Mouse (Mus musculus): ENCODE measurements around the gene Srpr. TPM values are rescaled to one million over a fixed set of nuclear protein-coding genes. Genes with fewer than 3 reads are reported as not detected.

Gene Srpr
- total RNA-seq (2021): 100 to 1,000 TPM; 171 to 172 TPM
- long read RNA-seq, experiment 1, transcript Srpr-201 (14 exons, 2,993 nt): major isoform, 350 of 397 reads
- long read RNA-seq, experiment 1, partial matches to known transcripts: 28 of 397 reads
- long read RNA-seq, experiment 1, other reads (novel, unspliced or antisense): 19 of 397 reads
- long read RNA-seq, experiment 2, transcript Srpr-201 (14 exons, 2,993 nt): major isoform, 268 of 299 reads
- long read RNA-seq, experiment 2, partial matches to known transcripts: 12 of 299 reads
- long read RNA-seq, experiment 2, other reads (novel, unspliced or antisense): 19 of 299 reads

- peak; percentile 97 for DNase-seq
Observed at GRCm38 (mm10) chr9:35199772-35200471, at the start of gene Srpr, which contains the start of gene Tirap. TSS of gene Srpr (plus strand) at chr9:35200175. TSS of gene Tirap (minus strand) at chr9:35200291.

GRCm38 (mm10) chr9:35152923-35153322 is 47.1 kb upstream of the Srpr start:
- no peak for DNase-seq

GRCm38 (mm10) chr9:35156002-35156710 is 43.8 kb upstream of the Srpr start:
- DNase-seq: peak; percentile 35

- DNase-seq: no peak
Observed at GRCm38 (mm10) chr9:35156862-35157261, 43.1 kb upstream of the Srpr start.

GRCm38 (mm10) chr9:35158477-35158876 is 41.5 kb upstream of the Srpr start:
- no peak for DNase-seq

- DNase-seq: no peak
Observed at GRCm38 (mm10) chr9:35160662-35161061, 39.3 kb upstream of the Srpr start.

- no peak for DNase-seq
Observed at GRCm38 (mm10) chr9:35161721-35162120, 38.3 kb upstream of the Srpr start.

- DNase-seq: peak; percentile 67
Observed at GRCm38 (mm10) chr9:35163011-35163690, 36.8 kb upstream of the Srpr start.

- no peak for DNase-seq
Observed at GRCm38 (mm10) chr9:35164142-35164874, 35.7 kb upstream of the Srpr start.

- no peak for DNase-seq
Observed at GRCm38 (mm10) chr9:35166144-35166797, 33.7 kb upstream of the Srpr start.

GRCm38 (mm10) chr9:35166798-35167635 is 33.0 kb upstream of the Srpr start:
- no peak for DNase-seq

- DNase-seq: no peak
Observed at GRCm38 (mm10) chr9:35170071-35170470, 29.9 kb upstream of the Srpr start.

GRCm38 (mm10) chr9:35173331-35173730 is 26.6 kb upstream of the Srpr start:
- DNase-seq: no peak

- DNase-seq: peak; percentile 89
Observed at GRCm38 (mm10) chr9:35175251-35176123, 24.5 kb upstream of the Srpr start, which contains the start of gene Dcps. TSS of gene Dcps (minus strand) at chr9:35176061.

- DNase-seq: no peak
Observed at GRCm38 (mm10) chr9:35176124-35176659, 23.8 kb upstream of the Srpr start.

- no peak for DNase-seq
Observed at GRCm38 (mm10) chr9:35182832-35183231, 17.1 kb upstream of the Srpr start.

GRCm38 (mm10) chr9:35183359-35183758 is 16.6 kb upstream of the Srpr start:
- no peak for DNase-seq

GRCm38 (mm10) chr9:35186430-35186829 is 13.5 kb upstream of the Srpr start:
- DNase-seq: no peak
